Mouse (Mus musculus) forebrain, embryonic 13.5 days (tissue): Measurements from ENCODE around the gene Gnat2. TPM values are rescaled to one million over a fixed set of nuclear protein-coding genes. Genes with fewer than 3 reads are reported as not detected.
A peak's percentile ranks its signal among the peaks of the same experiment; 100 is the strongest.

Experiments used
- ATAC-seq: fragments of 200-750 bp; cut with Nextera tagmentation; 2 replicates; pipeline ENCODE4 v1.8.0; 2017
- H3K27ac ChIP-seq: fragments of 300-500 bp; sonication (generic); 2 replicates; pipeline ENCODE4 v1.5.1; 2015; ENCODE audit warnings: inconsistent platforms, mild to moderate bottlenecking, moderate library complexity
- H3K27me3 ChIP-seq: fragments of 300-500 bp; sonication (generic); 2 replicates; pipeline ENCODE4 v1.6.1; 2015; ENCODE audit warnings: mild to moderate bottlenecking, inconsistent platforms
- H3K36me3 ChIP-seq: fragments of 300-500 bp; sonication (generic); 2 replicates; pipeline ENCODE4 v1.6.1; 2015; ENCODE audit warnings: mild to moderate bottlenecking, inconsistent platforms; ENCODE audit not compliant: poor library complexity, severe bottlenecking
- H3K4me1 ChIP-seq: fragments of 300-500 bp; sonication (generic); 2 replicates; pipeline ENCODE4 v1.6.1; 2015; ENCODE audit warnings: inconsistent platforms
- H3K4me2 ChIP-seq: fragments of 300-500 bp; sonication (generic); 2 replicates; pipeline ENCODE4 v1.6.1; 2015; ENCODE audit warnings: inconsistent platforms, mild to moderate bottlenecking, moderate library complexity
- H3K4me3 ChIP-seq: fragments of 300-500 bp; sonication (generic); 2 replicates; pipeline ENCODE4 v1.5.1; 2015; ENCODE audit warnings: mild to moderate bottlenecking, inconsistent platforms
- H3K9ac ChIP-seq: fragments of 300-500 bp; sonication (generic); 2 replicates; pipeline ENCODE4 v1.6.1; 2015; ENCODE audit warnings: mild to moderate bottlenecking, inconsistent platforms
- H3K9me3 ChIP-seq: fragments of 300-500 bp; sonication (generic); replicated peaks from 2 replicates; pipeline ENCODE4 v1.6.1; 2016; ENCODE audit warnings: inconsistent platforms
- WGBS: fragments of 180-500 bp; shearing (Covaris S2); methylation state at CpG from one replicate; pipeline ENCODE4 v1.1.7; 2015; 5-methylcytosine and 5-hydroxymethylcytosine counted together
- polyA plus RNA-seq: library from polyadenylated mRNA; unstranded; fragments of >200 nt; fragmentation: Nextera tagmentation; extraction: Ambion mirVana; gene quantifications from 2 replicates; pipeline ENCODE4 v1.2.1, GENCODE M21; 2015

Gnat2 gene
- polyA plus RNA-seq, 1 experiment from 2014 or later, result 0.44 TPM

DNA sequence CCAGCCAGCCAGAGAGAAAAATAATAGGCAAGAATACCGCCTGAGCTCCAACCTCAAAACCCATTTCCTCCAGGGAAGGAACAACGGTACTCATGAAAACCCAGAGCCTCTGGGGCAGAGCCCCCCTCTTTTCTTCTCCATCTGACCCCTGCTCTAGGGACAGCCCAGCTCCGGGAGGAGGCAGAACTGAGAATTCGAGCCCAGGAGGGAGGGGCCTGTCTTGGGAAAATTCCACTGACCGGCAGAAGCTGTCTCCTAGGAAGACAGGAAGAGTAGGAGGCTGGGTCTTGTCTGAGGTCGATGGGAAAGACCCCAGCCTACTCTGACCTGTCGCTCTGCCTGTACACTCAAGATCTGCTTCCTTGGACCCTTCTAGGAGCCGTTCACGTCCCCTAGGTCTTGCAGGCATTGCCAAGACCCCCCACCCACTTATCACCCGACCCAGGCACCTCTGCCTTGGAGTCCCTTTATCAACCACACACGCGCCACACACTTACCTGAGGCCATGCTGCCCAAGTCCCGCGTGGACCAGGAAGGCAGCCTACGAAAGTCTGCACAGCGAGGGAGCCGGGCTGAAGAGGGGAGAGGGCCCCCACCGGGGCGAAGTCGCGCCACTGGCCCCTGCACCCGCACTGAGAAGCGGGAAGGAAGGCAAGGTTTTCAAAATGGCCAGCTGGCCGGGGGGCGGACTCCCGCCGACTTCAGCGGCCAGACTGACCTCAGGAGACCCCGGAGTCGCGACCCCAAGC, 6.7 kb upstream of the Gnat2 start:
- peaks cover 53% of the 10 kb centered on the region for H3K4me1 ChIP-seq
- under 1% methylated on average over 31 of the region's 31 CpGs for WGBS

GRCm38 (mm10) chr3:108086470-108086979, 6.1 kb upstream of the Gnat2 start, which contains the start of gene Ampd2:
TSS of gene Ampd2 (minus strand) at chr3:108086651.
- WGBS, result under 1% methylated on average over 29 of the region's 29 CpGs
- ATAC-seq, result no peak
- no peaks in the 10 kb centered on the region for H3K36me3 ChIP-seq

More for the DNA sequence above, 6.7 kb upstream of the Gnat2 start:
- peak; percentile 60 for ATAC-seq
- Histone ChIP-seq H3K27me3 (no peaks in the 10 kb centered on the region), H3K36me3 (0 out of 2 replicates have a peak, but pooled peaks cover 2% of the 10 kb centered on the region), H3K4me3 (peak overlapping the region; percentile 55), H3K9ac (peak overlapping the region; percentile 81), H3K27ac (peak overlapping the region; percentile 74), H3K9me3 (no peaks in the 10 kb centered on the region), H3K4me2 (peak overlapping the region; percentile 95)

DNA sequence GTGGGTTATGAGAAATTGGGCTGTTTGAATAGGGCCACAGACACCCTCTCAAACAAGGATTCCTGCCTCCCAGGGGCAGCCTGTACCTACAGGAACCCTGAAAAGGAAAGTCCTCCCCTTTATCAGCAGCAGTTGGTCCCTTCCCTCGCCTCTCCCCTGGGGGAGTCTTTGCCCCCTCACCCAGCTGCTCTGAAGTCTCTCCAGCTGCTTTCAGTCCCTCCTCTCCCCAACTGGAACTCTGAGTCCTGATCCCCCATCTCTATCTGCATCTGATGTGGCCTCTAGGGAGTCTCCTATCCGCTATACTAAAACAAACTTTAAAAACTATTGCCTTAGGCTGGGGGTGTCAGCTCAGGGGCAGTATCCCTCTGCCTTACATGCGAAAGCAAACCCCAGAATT, 5.3 kb upstream of the Gnat2 start:
- Histone ChIP-seq H3K27me3 (no peaks in the 10 kb centered on the region), H3K4me3 (no peak overlapping the region), H3K36me3 (no peaks in the 10 kb centered on the region), H3K9me3 (no peaks in the 10 kb centered on the region), H3K4me2 (no peak overlapping the region; the same call in 1 of the 2 replicates), H3K27ac (no peak overlapping the region), H3K4me1 (peaks cover 44% of the 10 kb centered on the region), H3K9ac (no peak overlapping the region)
- 81% methylated on average over 3 of the region's 3 CpGs for WGBS
- ATAC-seq, result no peak

More at GRCm38 (mm10) chr3:108086470-108086979, 6.1 kb upstream of the Gnat2 start, which contains the start of gene Ampd2:
- H3K4me3 ChIP-seq, result peak within 1 kb of the TSS; percentile 55
- H3K4me2 ChIP-seq, result peak within 1 kb of the TSS; percentile 95
- peak within 1 kb of the TSS; percentile 81 for H3K9ac ChIP-seq
- H3K27me3 ChIP-seq, result no peaks in the 10 kb centered on the region
- H3K27ac ChIP-seq, result peak within 1 kb of the TSS; percentile 74
- H3K4me1 ChIP-seq, result peaks cover 52% of the 10 kb centered on the region
- no peaks in the 10 kb centered on the region for H3K9me3 ChIP-seq

DNA sequence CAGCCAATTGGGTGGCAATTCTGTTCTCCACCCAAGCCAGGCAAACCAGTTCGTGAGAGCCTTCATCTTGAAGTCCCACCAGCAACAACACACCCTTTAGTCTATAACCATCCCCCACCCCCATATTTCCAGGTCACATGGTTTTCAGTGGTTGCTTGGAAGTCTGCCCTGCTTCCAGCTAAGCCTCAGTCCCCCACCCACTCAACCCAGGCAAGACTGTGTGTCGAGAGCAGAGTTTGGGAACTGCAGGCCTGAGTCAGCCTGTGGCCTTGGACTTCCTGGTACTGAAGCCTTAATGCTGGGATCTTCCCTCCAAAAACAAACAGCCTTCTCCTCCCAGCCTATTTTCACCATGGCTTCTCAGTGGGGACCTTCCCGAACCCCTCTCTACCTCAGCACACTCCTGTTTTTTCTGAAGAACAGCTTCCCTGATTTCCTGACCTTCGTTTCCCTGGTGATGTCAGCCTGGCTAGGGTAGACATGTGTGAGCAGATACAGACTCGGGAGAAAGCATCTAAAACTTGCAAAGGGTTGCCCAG, 3.7 kb upstream of the Gnat2 start:
- Histone ChIP-seq H3K4me3 (no peak overlapping the region), H3K4me2 (no peak overlapping the region), H3K4me1 (peaks cover 37% of the 10 kb centered on the region), H3K27me3 (no peaks in the 10 kb centered on the region), H3K27ac (no peak overlapping the region), H3K9me3 (no peaks in the 10 kb centered on the region), H3K9ac (no peak overlapping the region), H3K36me3 (no peaks in the 10 kb centered on the region)
- WGBS, result 51% methylated on average over 5 of the region's 5 CpGs
- no peak for ATAC-seq

DNA sequence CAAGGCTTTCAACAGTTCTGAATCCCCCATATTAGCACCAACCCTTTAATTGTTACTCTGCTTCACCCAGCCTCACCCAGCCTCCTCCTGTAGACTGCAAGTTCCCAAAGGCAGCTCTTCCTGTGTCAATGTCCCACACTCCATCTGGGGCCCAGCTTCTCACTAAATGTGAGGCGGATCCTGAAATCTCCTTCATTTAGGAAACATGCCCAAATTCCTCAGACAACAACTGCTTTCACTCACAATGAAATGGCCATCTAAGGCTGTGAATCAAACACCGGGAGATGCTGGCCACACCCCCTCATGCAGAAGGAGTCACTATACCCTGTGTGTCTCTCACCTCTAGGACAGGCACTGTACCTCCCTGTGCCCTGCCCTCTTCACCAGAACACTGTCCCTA, 2.7 kb upstream of the Gnat2 start:
- no peaks in the 10 kb centered on the region for H3K27me3 ChIP-seq
- 31% methylated on average over 2 of the region's 2 CpGs for WGBS
- H3K27ac ChIP-seq, result no peak overlapping the region
- H3K9me3 ChIP-seq, result no peaks in the 10 kb centered on the region
- H3K9ac ChIP-seq, result no peak overlapping the region
- peaks cover 31% of the 10 kb centered on the region for H3K4me1 ChIP-seq
- no peak overlapping the region for H3K4me2 ChIP-seq
- ATAC-seq, result no peak
- no peak overlapping the region for H3K4me3 ChIP-seq
- no peaks in the 10 kb centered on the region for H3K36me3 ChIP-seq

- no peak for ATAC-seq
- 81% methylated on average over 2 of the region's 2 CpGs for WGBS
- no peak overlapping the region for H3K4me3 ChIP-seq
These were observed 2.0 kb upstream of the Gnat2 start for GRCm38 (mm10) chr3:108090561-108090960.

DNA sequence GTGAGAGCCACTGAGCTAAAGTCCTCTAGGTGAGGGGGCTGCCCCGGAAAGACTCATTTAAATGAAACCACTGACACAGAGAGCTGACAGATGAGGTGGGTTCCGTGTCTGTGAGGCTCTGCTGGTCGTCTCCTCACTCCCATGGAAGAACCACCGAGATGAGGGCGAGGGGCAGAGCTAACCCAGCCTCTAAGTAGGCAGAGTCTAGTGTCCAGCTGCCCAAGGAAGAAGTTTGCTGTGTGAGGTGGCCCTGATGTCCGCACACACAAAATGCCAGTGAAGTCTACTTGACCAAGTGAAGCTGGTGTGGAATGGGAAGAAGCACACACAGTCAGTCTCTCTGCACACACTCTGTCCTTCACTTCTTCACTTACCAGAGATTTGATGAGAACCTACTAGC, 559 bp upstream of the Gnat2 start:
- 75% methylated on average over 6 of the region's 6 CpGs for WGBS
- H3K9ac ChIP-seq, result no peak overlapping the region
- no peak overlapping the region for H3K4me3 ChIP-seq
- H3K4me1 ChIP-seq, result peaks cover 12% of the 10 kb centered on the region; the same call in 1 of the 2 replicates
- H3K4me2 ChIP-seq, result no peak overlapping the region
- no peaks in the 10 kb centered on the region for H3K9me3 ChIP-seq
- no peaks in the 10 kb centered on the region for H3K36me3 ChIP-seq
- H3K27me3 ChIP-seq, result no peaks in the 10 kb centered on the region
- no peak for ATAC-seq
- H3K27ac ChIP-seq, result no peak overlapping the region

More at GRCm38 (mm10) chr3:108090561-108090960, 2.0 kb upstream of the Gnat2 start:
- no peak overlapping the region for H3K4me2 ChIP-seq
- no peaks in the 10 kb centered on the region for H3K9me3 ChIP-seq
- no peaks in the 10 kb centered on the region for H3K36me3 ChIP-seq
- H3K9ac ChIP-seq, result no peak overlapping the region
- no peaks in the 10 kb centered on the region for H3K27me3 ChIP-seq
- peaks cover 26% of the 10 kb centered on the region for H3K4me1 ChIP-seq
- H3K27ac ChIP-seq, result no peak overlapping the region

- H3K9me3 ChIP-seq, result no peaks in the 10 kb centered on the region
- H3K4me2 ChIP-seq, result no peak overlapping the region
- WGBS, result 49% methylated on average over 6 of the region's 6 CpGs
- H3K36me3 ChIP-seq, result no peaks in the 10 kb centered on the region
- H3K27ac ChIP-seq, result no peak overlapping the region
- no peak overlapping the region for H3K9ac ChIP-seq
- no peak overlapping the region for H3K4me3 ChIP-seq
- ATAC-seq, result no peak
- H3K27me3 ChIP-seq, result no peaks in the 10 kb centered on the region
- peaks cover 12% of the 10 kb centered on the region; the same call in 1 of the 2 replicates for H3K4me1 ChIP-seq
These were observed 717 bp downstream of the Gnat2 start for GRCm38 (mm10) chr3:108093306-108093705.

GRCm38 (mm10) chr3:108094146-108094545, 1.6 kb downstream of the Gnat2 start:
- Histone ChIP-seq H3K9ac (no peak overlapping the region), H3K4me2 (no peak overlapping the region), H3K9me3 (no peaks in the 10 kb centered on the region), H3K4me3 (no peak overlapping the region), H3K27ac (no peak overlapping the region), H3K4me1 (peaks cover 12% of the 10 kb centered on the region; the same call in 1 of the 2 replicates), H3K36me3 (no peaks in the 10 kb centered on the region), H3K27me3 (no peaks in the 10 kb centered on the region)
- no peak for ATAC-seq
- WGBS, result 74% methylated on average over 1 of the region's 1 CpGs

DNA sequence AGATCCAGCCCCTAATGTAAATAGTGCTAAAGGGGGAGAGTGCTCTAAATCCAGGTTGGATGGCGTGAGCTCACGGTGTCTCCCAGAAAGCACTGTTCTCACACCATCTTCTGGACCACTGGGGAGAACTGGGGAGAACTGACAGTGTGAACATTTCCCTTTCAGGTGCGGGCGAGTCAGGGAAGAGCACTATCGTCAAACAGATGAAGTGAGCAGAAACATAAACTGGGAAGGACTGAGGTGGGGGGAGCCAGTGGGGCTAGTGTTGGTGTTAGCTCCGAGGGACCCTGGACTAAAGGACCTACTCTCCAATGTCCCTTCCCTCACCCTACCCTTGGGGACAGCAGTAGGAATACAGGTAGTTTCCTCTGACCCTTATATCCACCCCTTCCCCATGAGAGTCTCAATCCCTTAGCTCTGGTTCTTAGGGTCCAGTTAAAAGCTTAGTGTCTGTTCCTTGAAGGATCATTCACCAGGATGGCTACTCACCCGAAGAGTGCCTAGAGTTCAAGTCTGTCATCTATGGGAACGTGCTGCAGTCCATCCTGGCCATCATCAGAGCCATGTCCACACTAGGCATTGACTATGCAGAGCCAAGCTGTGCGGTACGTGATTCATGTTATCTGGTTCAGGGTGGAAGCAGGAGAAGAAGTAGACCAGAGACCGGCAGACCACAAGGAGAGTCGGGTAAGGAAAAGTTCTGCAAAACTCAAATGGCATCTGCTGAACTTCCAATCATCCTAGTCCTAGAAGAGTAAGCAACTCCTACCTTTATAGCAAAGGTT, 2.6 kb downstream of the Gnat2 start:
- WGBS, result 94% methylated on average over 12 of the region's 12 CpGs
- no peak for ATAC-seq

GRCm38 (mm10) chr3:108096226-108096625, 3.6 kb downstream of the Gnat2 start:
- no peaks in the 10 kb centered on the region for H3K36me3 ChIP-seq
- no peak for ATAC-seq
- no peak overlapping the region for H3K27ac ChIP-seq
- peaks cover 20% of the 10 kb centered on the region for H3K4me1 ChIP-seq
- 82% methylated on average over 8 of the region's 8 CpGs for WGBS
- H3K9ac ChIP-seq, result no peak overlapping the region
- no peak overlapping the region for H3K4me2 ChIP-seq
- H3K9me3 ChIP-seq, result no peaks in the 10 kb centered on the region
- H3K27me3 ChIP-seq, result no peaks in the 10 kb centered on the region
- no peak overlapping the region for H3K4me3 ChIP-seq

More for the DNA sequence above, 2.6 kb downstream of the Gnat2 start:
- no peak overlapping the region for H3K27ac ChIP-seq
- H3K4me3 ChIP-seq, result no peak overlapping the region
- H3K27me3 ChIP-seq, result no peaks in the 10 kb centered on the region
- no peaks in the 10 kb centered on the region for H3K36me3 ChIP-seq
- no peaks in the 10 kb centered on the region for H3K9me3 ChIP-seq
- no peak overlapping the region for H3K4me2 ChIP-seq
- no peak overlapping the region for H3K9ac ChIP-seq
- H3K4me1 ChIP-seq, result peaks cover 12% of the 10 kb centered on the region; the same call in 1 of the 2 replicates

DNA sequence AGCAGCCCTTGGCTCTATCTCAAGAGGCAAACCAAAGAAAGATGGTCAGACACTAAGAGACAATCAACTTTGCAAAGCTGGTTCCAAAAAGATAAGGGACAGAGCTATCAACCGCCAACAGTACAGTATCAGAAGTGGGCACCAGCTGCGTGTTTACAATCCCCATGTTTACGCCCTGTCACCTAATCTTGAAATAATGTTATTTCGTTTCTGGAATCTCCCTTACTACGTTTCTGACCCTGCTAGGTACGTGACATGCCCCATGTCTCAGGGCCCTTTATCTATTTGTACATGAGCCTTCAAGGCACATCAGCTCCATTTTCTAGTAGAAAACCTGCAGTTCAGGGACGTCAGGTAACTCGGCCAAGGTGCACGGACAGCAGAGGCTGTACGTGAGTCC, 4.1 kb downstream of the Gnat2 start:
- no peak for ATAC-seq
- WGBS, result 93% methylated on average over 10 of the region's 10 CpGs

More for the DNA sequence above, 4.1 kb downstream of the Gnat2 start:
- peaks cover 25% of the 10 kb centered on the region for H3K4me1 ChIP-seq
- no peaks in the 10 kb centered on the region for H3K9me3 ChIP-seq
- no peak overlapping the region for H3K27ac ChIP-seq
- no peaks in the 10 kb centered on the region for H3K36me3 ChIP-seq
- H3K4me3 ChIP-seq, result no peak overlapping the region
- no peak overlapping the region for H3K9ac ChIP-seq
- H3K4me2 ChIP-seq, result no peak overlapping the region
- H3K27me3 ChIP-seq, result no peaks in the 10 kb centered on the region
